Mouse (Mus musculus): ENCODE data around the gene Ugt1a6b.

DNA sequence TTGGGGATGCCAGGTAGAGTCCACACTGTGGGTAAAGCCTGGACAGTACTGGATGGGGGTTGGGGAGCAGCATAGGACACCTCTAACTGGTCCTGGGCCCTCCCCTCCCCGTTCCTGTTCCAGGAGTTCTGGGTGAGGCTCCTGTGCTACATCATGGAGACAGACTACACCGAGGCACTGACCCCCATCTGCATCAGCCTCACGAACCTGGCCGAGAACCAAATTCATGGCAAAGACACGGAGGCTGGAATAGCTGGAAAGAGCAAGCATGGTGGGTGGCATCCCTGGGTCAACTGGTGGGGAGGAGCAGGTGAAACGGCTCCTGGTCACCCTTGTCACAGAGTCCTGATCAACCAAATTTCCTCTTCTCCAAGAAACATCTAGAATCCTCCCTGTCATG, 135.7 kb downstream of the Ugt1a6b start:
- TF ChIP-seq ZC3H11A (IDR thresholded peaks at IDR 0.05; ENCODE audit: borderline replicate concordance, low read depth, low read length), result no peak
- TF ChIP-seq CHD2 (IDR thresholded peaks at IDR 0.05; ENCODE audit: low read depth, low read length), result no peak
- TF ChIP-seq ZNF384 (IDR thresholded peaks at IDR 0.05; ENCODE audit: low read depth, low read length), result no peak
